Mouse (Mus musculus) thymus, adult 2 months (tissue): ENCODE data around the gene Esx1.

Source experiments
- CTCF ChIP-seq: fragments of 200-500 bp; IDR thresholded peaks from 2 replicates; pipeline ENCODE4 v1.5.1; 2012; ENCODE audit warnings: mild to moderate bottlenecking, control low read depth, low read length, moderate library complexity, borderline replicate concordance; ENCODE audit not compliant: control insufficient read depth, poor library complexity, insufficient read depth; ENCODE audit errors: extremely low read depth
- POLR2A ChIP-seq: fragments of 200-500 bp; IDR thresholded peaks from 2 replicates; pipeline ENCODE4 v1.6.1; 2012; ENCODE audit warnings: mild to moderate bottlenecking, low read length, control low read depth, moderate library complexity; ENCODE audit not compliant: control insufficient read depth, poor library complexity, insufficient read depth; ENCODE audit errors: extremely low read depth

DNA sequence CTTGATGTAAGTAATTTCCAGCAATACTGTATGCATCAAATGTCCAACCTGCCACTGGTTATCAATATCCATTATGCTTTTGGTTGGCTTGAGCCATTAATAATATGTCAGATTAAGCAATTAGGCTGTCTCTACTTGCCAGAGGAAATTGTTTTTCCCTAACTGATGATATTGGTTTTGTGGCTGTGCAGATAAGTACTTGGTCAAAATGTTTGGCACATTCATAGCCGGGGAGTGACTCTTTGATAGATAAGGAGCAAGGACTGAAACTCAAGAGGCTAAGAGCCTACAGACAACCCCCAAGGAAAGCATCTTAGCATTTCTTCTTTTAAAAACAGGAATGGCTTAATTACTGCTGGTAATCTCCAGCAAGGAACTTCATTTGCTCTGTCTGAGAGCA lies 40.8 kb upstream of the Esx1 start:
- no peak for TF ChIP-seq CTCF
- no peak for TF ChIP-seq POLR2A
